Mouse (Mus musculus): ENCODE measurements around the gene Gm20518.

Gene Gm20518

GRCm38 (mm10) chr16:17807192-17808009 lies 84.1 kb downstream of the Gm20518 start:
- peak; percentile 65 to 75 for DNase-seq (ENCODE audit: low spot score in 2 of 2)

GRCm38 (mm10) chr16:17806581-17807191 lies 84.8 kb downstream of the Gm20518 start:
- no peak for DNase-seq (ENCODE audit: low spot score in 2 of 2)

GRCm38 (mm10) chr16:17804982-17805381 lies 86.5 kb downstream of the Gm20518 start:
- DNase-seq (ENCODE audit: low spot score in 2 of 2): no peak

GRCm38 (mm10) chr16:17804449-17804912 lies 87.0 kb downstream of the Gm20518 start:
- DNase-seq (ENCODE audit: low spot score in 2 of 2): no peak

GRCm38 (mm10) chr16:17803675-17804448 lies 87.6 kb downstream of the Gm20518 start:
- DNase-seq (ENCODE audit: low spot score in 2 of 2): no peak

GRCm38 (mm10) chr16:17802839-17803674 lies 88.4 kb downstream of the Gm20518 start:
- DNase-seq (ENCODE audit: low spot score in 2 of 2): no peak

- DNase-seq (ENCODE audit: low spot score in 2 of 2): no peak
Observed at GRCm38 (mm10) chr16:17802456-17802838, 89.0 kb downstream of the Gm20518 start.

- no peak for DNase-seq (ENCODE audit: low spot score in 2 of 2)
Observed at GRCm38 (mm10) chr16:17801777-17802455, 89.6 kb downstream of the Gm20518 start.

GRCm38 (mm10) chr16:17799584-17799983 lies 91.9 kb downstream of the Gm20518 start:
- no peak for DNase-seq (ENCODE audit: low spot score in 2 of 2)

GRCm38 (mm10) chr16:17798321-17799180 lies 92.9 kb downstream of the Gm20518 start:
- DNase-seq (ENCODE audit: low spot score in 2 of 2): no peak

GRCm38 (mm10) chr16:17797812-17798311 lies 93.6 kb downstream of the Gm20518 start:
- DNase-seq (ENCODE audit: low spot score in 2 of 2): no peak

GRCm38 (mm10) chr16:17796971-17797811 lies 94.3 kb downstream of the Gm20518 start, which contains the start of gene Scarf2:
Gene Scarf2, plus strand, starts transcription at chr16:17797282.
- DNase-seq (ENCODE audit: low spot score in 2 of 2): no peak

GRCm38 (mm10) chr16:17796519-17796918 lies 95.0 kb downstream of the Gm20518 start:
- no peak for DNase-seq (ENCODE audit: low spot score in 2 of 2)

- DNase-seq (ENCODE audit: low spot score in 2 of 2): no peak
Observed at GRCm38 (mm10) chr16:17795643-17796042, 95.8 kb downstream of the Gm20518 start.

- DNase-seq (ENCODE audit: low spot score in 2 of 2): no peak
Observed at GRCm38 (mm10) chr16:17794047-17794446, 97.4 kb downstream of the Gm20518 start.

GRCm38 (mm10) chr16:17792728-17793127 lies 98.7 kb downstream of the Gm20518 start:
- no peak for DNase-seq (ENCODE audit: low spot score in 2 of 2)

- DNase-seq (ENCODE audit: low spot score in 2 of 2): no peak
Observed at GRCm38 (mm10) chr16:17785337-17785736, 106.1 kb downstream of the Gm20518 start.

Measured in spleen, postnatal 14 days (tissue).